Mouse (Mus musculus) CH12.LX (cell line): ENCODE results near the gene Fgd1. TPM values are rescaled to one million over a fixed set of nuclear protein-coding genes. Genes with fewer than 3 reads are reported as not detected.

Experiments used
- DNase-seq: peaks from one replicate; pipeline ENCODE4 v3.0.0-alpha.2; 2013; ENCODE audit errors: extremely low read depth
- H3K27ac ChIP-seq: 2 replicates; pipeline ENCODE4 v1.5.1; 2012; ENCODE audit warnings: low read depth, mild to moderate bottlenecking, control low read depth, moderate library complexity; ENCODE audit not compliant: insufficient read depth
- H3K27me3 ChIP-seq: replicated peaks from 2 replicates; pipeline ENCODE3; 2012; ENCODE audit warnings: inconsistent platforms
- H3K36me3 ChIP-seq, 2 experiments: replicated peaks in 1 of 2; 2 replicates each; pipeline versions ENCODE3 to v1.6.1; 2012; ENCODE audit warnings: inconsistent platforms in 1 of 2, low read length in 1 of 2, mild to moderate bottlenecking in 1 of 2, mixed read lengths in 1 of 2, moderate library complexity in 1 of 2; ENCODE audit not compliant: control insufficient read depth in 1 of 2, insufficient read depth in 1 of 2
- H3K4me1 ChIP-seq, 2 experiments: 2 replicates each; pipeline ENCODE4 v1.6.1; 2012; ENCODE audit warnings: inconsistent platforms in 1 of 2, moderate library complexity in 1 of 2; ENCODE audit not compliant: insufficient read depth in 2 of 2, control insufficient read depth in 1 of 2
- H3K4me2 ChIP-seq: 2 replicates; pipeline ENCODE4 v1.6.1; 2012; ENCODE audit warnings: low read depth, mild to moderate bottlenecking, control low read depth; ENCODE audit not compliant: poor library complexity, insufficient read depth, severe bottlenecking
- H3K4me3 ChIP-seq, 3 experiments: fragments of 150-350 bp in 1 of 3; sonication (generic) in 1 of 3; replicated peaks in 1 of 3; 2 replicates each; pipeline versions ENCODE3 to v1.5.1; 2011 to 2012; ENCODE audit warnings: low read depth in 2 of 3, low read length in 2 of 3, mild to moderate bottlenecking in 2 of 3, moderate library complexity in 2 of 3, control low read depth in 1 of 3, improper control_type of control experiment in 1 of 3, inconsistent platforms in 1 of 3, mixed read lengths in 1 of 3; ENCODE audit not compliant: poor library complexity in 1 of 3
- H3K79me2 ChIP-seq: replicated peaks from 2 replicates; pipeline ENCODE4 v1.6.1; 2012; ENCODE audit warnings: mild to moderate bottlenecking, moderate library complexity; ENCODE audit not compliant: control insufficient read depth, poor library complexity, insufficient read depth, severe bottlenecking; ENCODE audit errors: extremely low read depth
- H3K9ac ChIP-seq: 2 replicates; pipeline ENCODE4 v1.6.1; 2012; ENCODE audit warnings: low read depth, mild to moderate bottlenecking, control low read depth, moderate library complexity; ENCODE audit not compliant: insufficient read depth
- H3K9me3 ChIP-seq: replicated peaks from 2 replicates; pipeline ENCODE3; 2012; ENCODE audit warnings: low read length, inconsistent platforms, mixed read lengths
- BHLHE40 ChIP-seq: IDR thresholded peaks from 2 replicates; pipeline ENCODE4 v1.6.1; 2011; ENCODE audit warnings: mild to moderate bottlenecking, low read depth, low read length, improper control_type of control experiment
- CHD2 ChIP-seq: IDR thresholded peaks from 2 replicates; pipeline ENCODE4 v1.6.1; 2011; ENCODE audit warnings: low read length, improper control_type of control experiment
- ELF1 ChIP-seq: IDR thresholded peaks from 2 replicates; pipeline ENCODE4 v1.6.1; 2014; ENCODE audit warnings: low read depth, mild to moderate bottlenecking, inconsistent platforms, low read length, improper control_type of control experiment
- EP300 ChIP-seq: IDR thresholded peaks from 2 replicates; pipeline ENCODE4 v1.6.1; 2011; ENCODE audit warnings: low read length, improper control_type of control experiment
- GABPA ChIP-seq: IDR thresholded peaks from 2 replicates; pipeline ENCODE4 v1.6.1; 2012; ENCODE audit warnings: low read depth, low read length, improper control_type of control experiment, inconsistent platforms; ENCODE audit not compliant: insufficient replicate concordance
- HCFC1 ChIP-seq: IDR thresholded peaks from 2 replicates; pipeline ENCODE4 v1.6.1; 2012; ENCODE audit warnings: low read depth, mild to moderate bottlenecking, inconsistent platforms, low read length, improper control_type of control experiment
- IRF4 ChIP-seq: IDR thresholded peaks from 2 replicates; pipeline ENCODE4 v1.6.1; 2014; ENCODE audit warnings: low read depth, mild to moderate bottlenecking, inconsistent platforms, low read length, improper control_type of control experiment
- MAX ChIP-seq: IDR thresholded peaks from 2 replicates; pipeline ENCODE4 v1.6.1; 2011; ENCODE audit warnings: low read length, improper control_type of control experiment
- NRF1 ChIP-seq: IDR thresholded peaks from 2 replicates; pipeline ENCODE4 v1.6.1; 2014; ENCODE audit warnings: low read depth, mild to moderate bottlenecking, inconsistent platforms, low read length, improper control_type of control experiment, moderate library complexity
- PAX5 ChIP-seq: IDR thresholded peaks from 2 replicates; pipeline ENCODE4 v1.6.1; 2012; ENCODE audit warnings: low read length, inconsistent platforms, mixed read lengths
- POLR2A ChIP-seq: IDR thresholded peaks from 2 replicates; pipeline ENCODE4 v1.6.1; 2011; ENCODE audit warnings: low read depth, mild to moderate bottlenecking, improper control_type of control experiment, low read length
- SIN3A ChIP-seq: IDR thresholded peaks from 2 replicates; pipeline ENCODE4 v1.6.1; 2012; ENCODE audit warnings: low read length, improper control_type of control experiment, inconsistent platforms
- TCF12 ChIP-seq: IDR thresholded peaks from 2 replicates; pipeline ENCODE4 v1.6.1; 2014; ENCODE audit warnings: low read depth, mild to moderate bottlenecking, inconsistent platforms, low read length, improper control_type of control experiment
- USF2 ChIP-seq: conservative IDR thresholded peaks from 2 replicates; pipeline ENCODE4 v1.6.1; 2011; ENCODE audit warnings: low read depth, low read length, improper control_type of control experiment
- ZNF384 ChIP-seq: IDR thresholded peaks from 2 replicates; pipeline ENCODE4 v1.6.1; 2012; ENCODE audit warnings: low read depth, low read length, improper control_type of control experiment, inconsistent platforms
- dilution Hi-C: fragments of 300-500 bp; cut with MboI; formaldehyde crosslinking; loops from 2 replicates; pipeline ENCODE4 v1.14.3; 2020; ENCODE audit warnings: low sequenced_read_pairs; ENCODE audit not compliant: extremely low pct_unique_long_range_greater_than_20kb, extremely low pct_ligation_motif_present
- in situ Hi-C: fragments of 300-500 bp; cut with MboI; formaldehyde crosslinking; loops from 3 replicates; pipeline ENCODE4 v1.14.3; 2019; ENCODE audit warnings: low sequenced_read_pairs, low pct_ligation_motif_present, low pct_unique_long_range_greater_than_20kb, mixed read lengths
- polyA plus RNA-seq: library from polyadenylated mRNA; unstranded; fragments of >175 nt; gene quantifications from 2 replicates; pipeline ENCODE4 v1.2.1, GENCODE M21; 2012; ENCODE audit warnings: low read depth; ENCODE audit not compliant: insufficient read length
- total RNA-seq, 2 experiments: library from RNA; depleted of rRNA; stranded (reverse); fragments of 300-350 nt in 1 of 2; fragments of >200 nt in 1 of 2; gene quantifications; 2 replicates each; pipeline ENCODE4 v1.2.3; 2012 to 2014

Fgd1 gene
- total and polyA plus RNA-seq, 3 experiments, result 0.68 to 2.2 (median 2.2) TPM

DNA sequence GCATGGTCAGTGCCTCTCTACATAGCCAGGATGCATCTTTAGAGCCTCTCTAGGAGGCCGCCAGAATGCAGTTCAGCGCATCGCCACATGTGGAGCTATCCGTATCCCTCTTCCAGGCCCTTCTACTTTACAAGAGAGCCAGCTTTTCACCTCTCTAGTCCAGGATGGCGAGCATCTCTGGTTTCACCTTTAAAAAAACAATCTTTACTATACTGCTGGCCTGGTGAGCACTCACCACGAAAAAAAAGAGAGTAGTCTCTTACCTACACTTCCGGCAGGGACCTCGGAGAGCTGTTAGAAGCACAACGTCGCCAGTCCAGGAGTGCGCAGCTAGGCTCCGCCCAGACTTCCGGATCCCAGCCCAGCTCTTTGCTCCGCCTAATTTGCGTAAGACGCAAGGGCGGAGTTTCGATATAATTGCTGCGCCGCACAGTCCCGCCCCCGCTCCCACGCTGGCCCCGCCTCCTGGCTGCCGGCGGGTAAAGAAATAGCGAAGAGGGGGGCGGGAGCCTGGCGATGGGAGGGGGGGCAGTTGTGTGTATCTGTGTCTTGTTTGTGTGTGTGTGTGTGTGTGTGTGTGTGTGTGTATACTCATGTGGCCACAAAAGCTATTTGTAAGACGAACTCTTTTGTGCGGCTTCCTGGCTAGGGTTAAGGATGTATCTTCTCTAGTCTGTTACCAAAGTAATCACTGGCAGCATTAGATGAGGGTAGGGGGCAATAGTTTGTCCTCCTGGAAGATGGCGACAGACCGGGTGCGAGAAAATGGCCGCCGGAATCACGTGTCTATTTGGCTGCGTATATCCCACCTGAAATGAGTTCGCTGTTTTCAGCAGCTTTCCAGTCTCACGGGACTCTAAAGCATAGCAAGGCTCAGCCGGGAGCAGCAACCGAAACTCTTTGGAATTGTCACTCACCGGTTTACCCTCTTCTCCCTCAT lies 28.7 kb upstream of the Fgd1 start, which contains the start of gene Gnl3l (continued):
- 0 out of 2 replicates have a peak, but pooled peaks have one; percentile 25 for TF ChIP-seq ZNF384

- Histone ChIP-seq H3K36me3 (peaks cover 5 to 15% of the 10 kb centered on the region in 2 experiments), H3K27me3 (no peaks in the 10 kb centered on the region), H3K4me1 (peaks cover 2 to 3% of the 10 kb centered on the region in 2 experiments; a peak in 2 of 4 replicates)
- dilution Hi-C loops, result no loop called here
- TF ChIP-seq ZNF384, result no peak
- TF ChIP-seq GABPA, result no peak
- TF ChIP-seq IRF4, result no peak
- 0 out of 2 replicates have a peak, but pooled peaks have one; percentile 15 for TF ChIP-seq TCF12
- TF ChIP-seq, all 38 proteins: peak for 1
- Histone ChIP-seq H3K4me2 (peak overlapping the region; percentile 44), H3K9ac (peak overlapping the region; percentile 69), H3K9me3 (no peaks in the 10 kb centered on the region), H3K79me2 (peaks cover 14% of the 10 kb centered on the region), H3K4me3 (peak overlapping the region; percentile 58 to 59 (median 59)), H3K27ac (no peak overlapping the region)
- peak; percentile 45 for DNase-seq
- in situ Hi-C loops, result no loop called here
Measured at GRCm38 (mm10) chrX:151017897-151018296, 28.1 kb upstream of the Fgd1 start.

DNA sequence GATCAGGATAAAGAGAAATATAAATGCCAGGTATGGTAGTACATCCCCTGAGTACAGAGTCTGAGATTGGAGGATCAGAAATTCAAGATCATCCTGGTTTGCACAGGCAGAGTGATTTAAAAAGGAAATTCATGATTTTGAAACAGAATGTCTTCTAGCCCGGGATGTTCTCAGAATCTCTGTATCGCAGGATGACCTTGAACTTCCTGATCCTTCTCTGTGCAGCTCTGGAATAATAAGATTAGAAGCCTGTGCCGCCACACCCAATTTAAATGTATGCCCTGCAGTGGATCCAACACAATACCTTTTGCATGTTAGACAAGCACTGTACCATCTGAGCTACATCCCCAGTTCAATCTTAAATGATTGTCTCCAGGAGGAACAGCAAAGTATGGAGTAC lies 27.2 kb upstream of the Fgd1 start:
- Histone ChIP-seq H3K9ac (no peak overlapping the region), H3K36me3 (peaks cover 5 to 9% of the 10 kb centered on the region in 2 experiments), H3K4me3 (no peak overlapping the region), H3K27me3 (no peaks in the 10 kb centered on the region)
- dilution Hi-C loops, result no loop called here
- no peak for TF ChIP-seq CHD2
- TF ChIP-seq POLR2A, result no peak
- TF ChIP-seq PAX5, result no peak
- TF ChIP-seq ELF1, result no peak
- TF ChIP-seq BHLHE40, result no peak
- TF ChIP-seq USF2, result no peak
- no peak for TF ChIP-seq TCF12
- TF ChIP-seq HCFC1, result no peak
- TF ChIP-seq MAX, result no peak
- no peak for TF ChIP-seq NRF1
- no peak for TF ChIP-seq EP300
- no peak for TF ChIP-seq SIN3A
- TF ChIP-seq, all 38 proteins: peak for 0
- Histone ChIP-seq H3K79me2 (peaks cover 14% of the 10 kb centered on the region), H3K27ac (no peak overlapping the region), H3K9me3 (no peaks in the 10 kb centered on the region), H3K4me2 (no peak overlapping the region), H3K4me1 (peaks cover 2 to 3% of the 10 kb centered on the region in 2 experiments; a peak in 2 of 4 replicates)
- no peak for DNase-seq
- in situ Hi-C loops, result no loop called here
